Mouse (Mus musculus): ENCODE measurements around the gene Taok3.

GRCm38 (mm10) chr5:117277784-117278183, 157.9 kb downstream of the Taok3 start:
- TF ChIP-seq EP300 (IDR thresholded peaks at IDR 0.05; ENCODE audit: low read depth) (no peak), CTCF (IDR thresholded peaks at IDR 0.05; ENCODE audit: low read depth) (no peak)
